Mouse (Mus musculus) yolk sac, embryonic 10.5 days (tissue): Measurements from ENCODE around the gene Acsl4.
A peak's percentile ranks its signal among the peaks of the same experiment; 100 is the strongest.

Experiments
- DNase-seq: peaks from one replicate; pipeline ENCODE4 v3.0.0-alpha.2; 2017; ENCODE audit warnings: low spot score

Acsl4 gene

GRCm38 (mm10) chrX:142358427-142358826, 31.9 kb downstream of the Acsl4 start:
- no peak for DNase-seq

- no peak for DNase-seq
Measured at GRCm38 (mm10) chrX:142336207-142336606, 54.1 kb downstream of the Acsl4 start.

GRCm38 (mm10) chrX:142335502-142335901, 54.8 kb downstream of the Acsl4 start:
- DNase-seq = no peak

GRCm38 (mm10) chrX:142325760-142326159, 64.6 kb downstream of the Acsl4 start:
- no peak for DNase-seq

- DNase-seq = no peak
Measured at GRCm38 (mm10) chrX:142316106-142316505, 74.2 kb downstream of the Acsl4 start.

GRCm38 (mm10) chrX:142315270-142315669, 75.1 kb downstream of the Acsl4 start:
- DNase-seq = no peak

- peak; percentile 46 for DNase-seq
Measured at GRCm38 (mm10) chrX:142314307-142315024, 75.9 kb downstream of the Acsl4 start.

- no peak for DNase-seq
Measured at GRCm38 (mm10) chrX:142310431-142310830, 79.9 kb downstream of the Acsl4 start.

- DNase-seq = peak; percentile 12
Measured at GRCm38 (mm10) chrX:142305869-142306581, 84.3 kb downstream of the Acsl4 start, which contains the start of gene Kcne1l. Gene Kcne1l (minus strand): TSS chrX:142306294.

- DNase-seq = no peak
Measured at GRCm38 (mm10) chrX:142305010-142305868, 85.1 kb downstream of the Acsl4 start.

- no peak for DNase-seq
Measured at GRCm38 (mm10) chrX:142304592-142304991, 85.7 kb downstream of the Acsl4 start.

GRCm38 (mm10) chrX:142303456-142303855, 86.9 kb downstream of the Acsl4 start:
- no peak for DNase-seq

- DNase-seq = peak; percentile 7
Measured at GRCm38 (mm10) chrX:142285905-142286304, 104.4 kb downstream of the Acsl4 start.

GRCm38 (mm10) chrX:142276573-142276972, 113.8 kb downstream of the Acsl4 start:
- no peak for DNase-seq

GRCm38 (mm10) chrX:142276031-142276430, 114.3 kb downstream of the Acsl4 start:
- DNase-seq = no peak
